Mouse (Mus musculus) bone marrow, adult 2 months (tissue): ENCODE data around the gene Tmem253.
"Not testable (repeated sequence)": the region's sequence is repeated elsewhere in the genome, so short reads cannot be mapped to it uniquely, and the experiment has no call there.

ENCODE experiments used
- CTCF ChIP-seq: fragments of 200-500 bp; IDR thresholded peaks from 2 replicates; pipeline ENCODE4 v1.5.1; 2011; ENCODE audit warnings: low read length, control low read depth; ENCODE audit not compliant: control insufficient read depth, insufficient read depth
- POLR2A ChIP-seq: fragments of 200-500 bp; IDR thresholded peaks from 2 replicates; pipeline ENCODE4 v1.6.1; 2011; ENCODE audit warnings: low read depth, mild to moderate bottlenecking, control low read depth, low read length, borderline replicate concordance; ENCODE audit not compliant: control insufficient read depth

- not testable (repeated sequence) for TF ChIP-seq POLR2A, CTCF
Measured at GRCm38 (mm10) chr14:52052720-52053119, 37.3 kb downstream of the Tmem253 start.
